Mouse (Mus musculus): ENCODE results near the gene Gm5938. TPM values are rescaled to one million over a fixed set of nuclear protein-coding genes. Genes with fewer than 3 reads are reported as not detected.

Gene Gm5938
- polyA plus RNA-seq (2012; rRNA removed) = not detected in 2 replicates

DNA sequence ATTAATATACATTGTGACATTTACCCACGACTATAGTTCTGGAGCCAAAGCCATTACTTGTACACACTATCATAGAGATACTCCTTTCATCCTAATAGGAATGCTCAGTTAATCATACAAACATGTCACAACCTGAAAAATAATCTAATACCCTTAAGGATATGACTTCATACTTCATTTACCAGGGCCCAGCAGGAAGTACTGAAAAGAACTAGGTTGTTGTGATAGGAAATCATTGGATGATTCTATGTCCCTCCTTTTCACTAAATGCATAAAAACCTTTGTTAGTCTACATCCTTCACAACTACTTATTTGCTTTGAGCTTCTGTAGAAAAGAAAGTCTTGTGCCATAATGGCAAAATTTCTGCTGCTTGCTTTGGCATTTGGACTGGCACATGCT is at the start of gene Gm5938:
TSS of gene Gm5938 (plus strand) at position 301 of the 400 bp plus-strand sequence.

DNA sequence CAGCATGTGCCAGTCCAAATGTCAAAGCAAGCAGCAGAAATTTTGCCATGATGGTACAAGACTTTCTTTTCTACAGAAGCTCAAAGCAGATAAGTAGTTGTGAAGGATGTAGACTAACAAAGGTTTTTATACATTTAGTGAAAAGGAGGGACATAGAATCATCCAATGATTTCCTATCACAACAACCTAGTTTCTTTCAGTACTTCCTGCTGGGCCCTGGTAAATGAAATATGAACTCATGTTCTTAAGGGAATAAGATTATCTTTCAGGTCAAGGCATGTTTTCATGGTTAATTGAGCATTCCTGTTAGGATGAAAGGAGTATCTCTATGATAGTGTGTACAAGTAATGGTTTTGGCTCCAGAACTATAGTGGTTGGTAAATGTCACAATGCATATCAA is 34.0 kb upstream of the Gm5938 start, which contains the start of gene Obp1a:
TSS of gene Obp1a (minus strand) at position 101 of the 400 bp plus-strand sequence.

Other genes with a start within 250 kb of the Gm5938 start
- gene 5430402E10Rik, start 200.4 kb upstream of the Gm5938 start, polyA plus RNA-seq (2012; rRNA removed) = not detected in 2 replicates
- gene Obp1a, start 34.1 kb upstream of the Gm5938 start, polyA plus RNA-seq (2012; rRNA removed) = not detected in 2 replicates
- not detected in 2 replicates for gene Obp1b, start 61.3 kb downstream of the Gm5938 start, polyA plus RNA-seq (2012; rRNA removed)
- gene Gm14743, start 120.5 kb downstream of the Gm5938 start, polyA plus RNA-seq (2012; rRNA removed) = not detected in 2 replicates
- gene 4930480E11Rik, start 244.2 kb downstream of the Gm5938 start, polyA plus RNA-seq (2012; rRNA removed) = not detected in 2 replicates

Data from stomach, adult 2 months (tissue).